Mouse (Mus musculus) neural tube, embryonic 12.5 days (tissue): ENCODE results near the gene Gart. TPM values are rescaled to one million over a fixed set of nuclear protein-coding genes. Genes with fewer than 3 reads are reported as not detected.

Experiments
- ATAC-seq: fragments of 200-750 bp; cut with Nextera tagmentation; 2 replicates; pipeline ENCODE4 v1.8.0; 2017; ENCODE audit warnings: low read depth, mild to moderate bottlenecking, moderate TSS enrichment, moderate library complexity; ENCODE audit not compliant: low FRiP score
- H3K27ac ChIP-seq: fragments of 300-500 bp; sonication (generic); 2 replicates; pipeline ENCODE4 v1.5.1; 2016
- H3K27me3 ChIP-seq: fragments of 300-500 bp; sonication (generic); replicated peaks from 2 replicates; pipeline ENCODE4 v1.6.1; 2016; ENCODE audit warnings: mild to moderate bottlenecking
- H3K36me3 ChIP-seq: fragments of 300-500 bp; sonication (generic); 2 replicates; pipeline ENCODE4 v1.6.1; 2016; ENCODE audit warnings: mild to moderate bottlenecking
- H3K4me1 ChIP-seq: fragments of 300-500 bp; sonication (generic); 2 replicates; pipeline ENCODE4 v1.6.1; 2016
- H3K4me2 ChIP-seq: fragments of 300-500 bp; sonication (generic); replicated peaks from 2 replicates; pipeline ENCODE4 v1.6.1; 2016; ENCODE audit warnings: mild to moderate bottlenecking
- H3K4me3 ChIP-seq: fragments of 300-500 bp; sonication (generic); 2 replicates; pipeline ENCODE4 v1.5.1; 2016
- H3K9ac ChIP-seq: fragments of 300-500 bp; sonication (generic); 2 replicates; pipeline ENCODE4 v1.6.1; 2016; ENCODE audit warnings: mild to moderate bottlenecking
- H3K9me3 ChIP-seq: fragments of 300-500 bp; sonication (generic); 2 replicates; pipeline ENCODE4 v1.6.1; 2016; ENCODE audit warnings: mild to moderate bottlenecking
- WGBS: fragments of 180-500 bp; shearing (Covaris S2); methylation state at CpG from one replicate; pipeline ENCODE4 v1.1.7; 2016; 5-methylcytosine and 5-hydroxymethylcytosine counted together
- polyA plus RNA-seq: library from polyadenylated mRNA; unstranded; fragments of >200 nt; fragmentation: Nextera tagmentation; extraction: Ambion mirVana; gene quantifications from 2 replicates; pipeline ENCODE4 v1.2.1, GENCODE M21; 2016

Gart gene
- 89.0 and 92.3 TPM in 2 replicates for polyA plus RNA-seq

- H3K27ac ChIP-seq = peak within 1 kb of the TSS; percentile 90
- no peaks in the 10 kb centered on the region for H3K9me3 ChIP-seq
- no peaks in the 10 kb centered on the region for H3K27me3 ChIP-seq
- WGBS = under 1% methylated on average over 59 of the region's 59 CpGs
- peak within 1 kb of the TSS; percentile 84 for H3K4me2 ChIP-seq
- H3K36me3 ChIP-seq = peaks cover 4% of the 10 kb centered on the region
- ATAC-seq = peak; percentile 86
- H3K9ac ChIP-seq = peak within 1 kb of the TSS; percentile 86
- H3K4me3 ChIP-seq = peak within 1 kb of the TSS; percentile 66
- peaks cover 12% of the 10 kb centered on the region for H3K4me1 ChIP-seq
Measured at GRCm38 (mm10) chr16:91646681-91647419, at the start of gene Gart. Gart (minus strand) TSS chr16:91646952.

GRCm38 (mm10) chr16:91695108-91695755 lies 48.5 kb upstream of the Gart start:
- H3K9me3 ChIP-seq = no peaks in the 10 kb centered on the region
- no peak for ATAC-seq
- WGBS = 63% methylated on average over 8 of the region's 8 CpGs
- no peak overlapping the region for H3K4me3 ChIP-seq
- H3K36me3 ChIP-seq = peaks cover 28% of the 10 kb centered on the region
- H3K27ac ChIP-seq = no peak overlapping the region
- H3K9ac ChIP-seq = no peak overlapping the region
- H3K4me2 ChIP-seq = no peak overlapping the region
- no peaks in the 10 kb centered on the region for H3K4me1 ChIP-seq
- H3K27me3 ChIP-seq = no peaks in the 10 kb centered on the region

GRCm38 (mm10) chr16:91694455-91695084 lies 47.8 kb upstream of the Gart start:
- Histone ChIP-seq H3K27ac (no peak overlapping the region), H3K4me3 (no peak overlapping the region), H3K9me3 (no peaks in the 10 kb centered on the region), H3K4me2 (no peak overlapping the region), H3K4me1 (no peaks in the 10 kb centered on the region), H3K36me3 (peaks cover 25% of the 10 kb centered on the region), H3K9ac (no peak overlapping the region), H3K27me3 (no peaks in the 10 kb centered on the region)
- 35% methylated on average over 14 of the region's 14 CpGs for WGBS
- ATAC-seq = peak; percentile 93

- peaks cover 14% of the 10 kb centered on the region for H3K4me1 ChIP-seq
- WGBS = 56% methylated on average over 7 of the region's 7 CpGs
- no peak overlapping the region for H3K27ac ChIP-seq
- no peak overlapping the region for H3K4me3 ChIP-seq
- no peaks in the 10 kb centered on the region for H3K27me3 ChIP-seq
- peak overlapping the region; percentile 86 for H3K4me2 ChIP-seq
- H3K9ac ChIP-seq = no peak overlapping the region
- ATAC-seq = no peak
- H3K36me3 ChIP-seq = peaks cover 15% of the 10 kb centered on the region
- H3K9me3 ChIP-seq = no peaks in the 10 kb centered on the region
Measured at GRCm38 (mm10) chr16:91689791-91690190, 43.0 kb upstream of the Gart start.

- peak within 1 kb of the TSS; percentile 87 for H3K9ac ChIP-seq
- H3K36me3 ChIP-seq = peaks cover 25% of the 10 kb centered on the region
- H3K4me1 ChIP-seq = peaks cover 14% of the 10 kb centered on the region
- no peaks in the 10 kb centered on the region for H3K27me3 ChIP-seq
- peak within 1 kb of the TSS; percentile 86 for H3K4me2 ChIP-seq
- H3K9me3 ChIP-seq = no peaks in the 10 kb centered on the region
- H3K27ac ChIP-seq = peak within 1 kb of the TSS; percentile 60
- H3K4me3 ChIP-seq = peak within 1 kb of the TSS; percentile 82
- peak; percentile 100 for ATAC-seq
- under 1% methylated on average over 71 of the region's 71 CpGs for WGBS
Measured at GRCm38 (mm10) chr16:91688619-91689334, 42.0 kb upstream of the Gart start, which contains the start of gene Donson. Donson (minus strand) TSS chr16:91688770.

- H3K27ac ChIP-seq = peak overlapping the region; percentile 60; the same call in 1 of the 2 replicates
- WGBS = 1% methylated on average over 50 of the region's 51 CpGs
Measured at GRCm38 (mm10) chr16:91688023-91688618, 41.4 kb upstream of the Gart start.

GRCm38 (mm10) chr16:91686369-91686768 lies 39.6 kb upstream of the Gart start:
- H3K27me3 ChIP-seq = no peaks in the 10 kb centered on the region
- no peak for ATAC-seq
- 85% methylated on average over 5 of the region's 5 CpGs for WGBS

More at GRCm38 (mm10) chr16:91688023-91688618, 41.4 kb upstream of the Gart start:
- peak overlapping the region; percentile 87 for H3K9ac ChIP-seq
- H3K4me2 ChIP-seq = peak overlapping the region; percentile 86
- H3K4me1 ChIP-seq = peaks cover 14% of the 10 kb centered on the region
- no peaks in the 10 kb centered on the region for H3K9me3 ChIP-seq
- no peaks in the 10 kb centered on the region for H3K27me3 ChIP-seq
- ATAC-seq = peak; percentile 58
- H3K4me3 ChIP-seq = peak overlapping the region; percentile 82
- H3K36me3 ChIP-seq = peaks cover 28% of the 10 kb centered on the region

GRCm38 (mm10) chr16:91685526-91685925 lies 38.8 kb upstream of the Gart start:
- Histone ChIP-seq H3K36me3 (peaks cover 47% of the 10 kb centered on the region), H3K4me3 (no peak overlapping the region), H3K27me3 (no peaks in the 10 kb centered on the region), H3K4me2 (no peak overlapping the region), H3K4me1 (peaks cover 14% of the 10 kb centered on the region), H3K9me3 (no peaks in the 10 kb centered on the region), H3K9ac (no peak overlapping the region), H3K27ac (no peak overlapping the region)
- no peak for ATAC-seq
- 92% methylated on average over 5 of the region's 5 CpGs for WGBS

More at GRCm38 (mm10) chr16:91686369-91686768, 39.6 kb upstream of the Gart start:
- no peak overlapping the region for H3K4me2 ChIP-seq
- H3K27ac ChIP-seq = no peak overlapping the region
- no peaks in the 10 kb centered on the region for H3K9me3 ChIP-seq
- H3K4me3 ChIP-seq = no peak overlapping the region
- no peak overlapping the region for H3K9ac ChIP-seq
- peaks cover 45% of the 10 kb centered on the region for H3K36me3 ChIP-seq
- peaks cover 14% of the 10 kb centered on the region for H3K4me1 ChIP-seq

GRCm38 (mm10) chr16:91680656-91681055 lies 33.9 kb upstream of the Gart start:
- H3K9me3 ChIP-seq = no peaks in the 10 kb centered on the region
- H3K9ac ChIP-seq = no peak overlapping the region
- H3K36me3 ChIP-seq = peaks cover 76% of the 10 kb centered on the region
- no peak overlapping the region for H3K4me2 ChIP-seq
- H3K4me3 ChIP-seq = no peak overlapping the region
- no peak overlapping the region for H3K27ac ChIP-seq
- H3K27me3 ChIP-seq = no peaks in the 10 kb centered on the region
- no peaks in the 10 kb centered on the region for H3K4me1 ChIP-seq
- 89% methylated on average over 5 of the region's 5 CpGs for WGBS
- ATAC-seq = no peak

- no peaks in the 10 kb centered on the region for H3K27me3 ChIP-seq
- H3K4me1 ChIP-seq = no peaks in the 10 kb centered on the region
- H3K27ac ChIP-seq = no peak overlapping the region
- ATAC-seq = no peak
- H3K9ac ChIP-seq = no peak overlapping the region
- peaks cover 69% of the 10 kb centered on the region for H3K36me3 ChIP-seq
- no peak overlapping the region for H3K4me3 ChIP-seq
- WGBS = 94% methylated on average over 5 of the region's 5 CpGs
- H3K4me2 ChIP-seq = no peak overlapping the region
- H3K9me3 ChIP-seq = no peaks in the 10 kb centered on the region
Measured at GRCm38 (mm10) chr16:91678147-91678911, 31.6 kb upstream of the Gart start.

- Histone ChIP-seq H3K27me3 (no peaks in the 10 kb centered on the region), H3K9me3 (no peaks in the 10 kb centered on the region), H3K4me3 (no peak overlapping the region), H3K27ac (no peak overlapping the region), H3K36me3 (peaks cover 75% of the 10 kb centered on the region), H3K9ac (no peak overlapping the region), H3K4me2 (no peak overlapping the region), H3K4me1 (no peaks in the 10 kb centered on the region)
- no peak for ATAC-seq
- WGBS = 89% methylated on average over 4 of the region's 4 CpGs
Measured at GRCm38 (mm10) chr16:91674500-91674899, 27.7 kb upstream of the Gart start.
